Mouse (Mus musculus) brain, embryonic 14.5 days (tissue): ENCODE measurements around the gene Psmc3ip.

ENCODE experiments used
- CTCF ChIP-seq: fragments of 200-500 bp; IDR thresholded peaks from 2 replicates; pipeline ENCODE4 v1.5.1; 2012; ENCODE audit warnings: inconsistent platforms, mild to moderate bottlenecking, moderate library complexity, borderline replicate concordance; ENCODE audit not compliant: insufficient read depth, insufficient read length; ENCODE audit errors: extremely low read depth
- POLR2A ChIP-seq: fragments of 200-500 bp; IDR thresholded peaks from 2 replicates; pipeline ENCODE4 v1.6.1; 2012; ENCODE audit warnings: mild to moderate bottlenecking, inconsistent platforms, borderline replicate concordance; ENCODE audit not compliant: poor library complexity, insufficient read depth, insufficient read length, severe bottlenecking; ENCODE audit errors: extremely low read depth

- no peak for TF ChIP-seq CTCF
- no peak for TF ChIP-seq POLR2A
These were observed 42.3 kb downstream of the Psmc3ip start for GRCm38 (mm10) chr11:101052751-101053473.
